Mouse (Mus musculus): ENCODE measurements around the gene Mip. TPM values are rescaled to one million over a fixed set of nuclear protein-coding genes. Genes with fewer than 3 reads are reported as not detected.

The Mip gene
- polyA plus RNA-seq (2015; fragmentation: Nextera tagmentation; extraction: Ambion mirVana) = not detected in 2 replicates

GRCm38 (mm10) chr10:128225538-128225937, at the start of gene Mip:
Gene Mip (plus strand): TSS chr10:128225838.
- H3K4me2 ChIP-seq (ENCODE audit: low read depth, low read length) = no peak within 1 kb of the TSS
- H3K4me1 ChIP-seq (ENCODE audit: control insufficient read depth, insufficient read depth, low read length) = peaks cover 4% of the 10 kb centered on the region; the same call in 1 of the 2 replicates
- no peak within 1 kb of the TSS for H3K27ac ChIP-seq (ENCODE audit: low read length)
- no peaks in the 10 kb centered on the region for H3K9me3 ChIP-seq (replicated peaks; ENCODE audit: control insufficient read depth, low read length)
- H3K27me3 ChIP-seq (ENCODE audit: control insufficient read depth, insufficient read depth, low read length) = no peaks in the 10 kb centered on the region
- WGBS = 50% methylated on average over 4 of the region's 4 CpGs
- H3K9ac ChIP-seq (ENCODE audit: low read length) = no peak within 1 kb of the TSS; the same call in 1 of the 2 replicates
- no peaks in the 10 kb centered on the region for H3K36me3 ChIP-seq (ENCODE audit: control insufficient read depth, insufficient read depth)
- H3K4me3 ChIP-seq (ENCODE audit: low read length) = no peak within 1 kb of the TSS
- no peak for ATAC-seq (replicated peaks; ENCODE audit: extremely low read depth, insufficient read depth, low FRiP score)

GRCm38 (mm10) chr10:128175996-128176755, 49.5 kb upstream of the Mip start:
- WGBS = under 1% methylated on average over 17 of the region's 17 CpGs
- H3K4me2 ChIP-seq (ENCODE audit: low read depth, low read length) = peak overlapping the region; percentile 88
- H3K27ac ChIP-seq (ENCODE audit: low read length) = peak overlapping the region; percentile 95
- ATAC-seq (replicated peaks; ENCODE audit: extremely low read depth, insufficient read depth, low FRiP score) = peak; percentile 91
- no peaks in the 10 kb centered on the region for H3K27me3 ChIP-seq (ENCODE audit: control insufficient read depth, insufficient read depth, low read length)
- peak overlapping the region; percentile 85 for H3K4me3 ChIP-seq (ENCODE audit: low read length)
- no peaks in the 10 kb centered on the region for H3K36me3 ChIP-seq (ENCODE audit: control insufficient read depth, insufficient read depth)
- H3K9ac ChIP-seq (ENCODE audit: low read length) = peak overlapping the region; percentile 81
- H3K9me3 ChIP-seq (replicated peaks; ENCODE audit: control insufficient read depth, low read length) = no peaks in the 10 kb centered on the region
- H3K4me1 ChIP-seq (ENCODE audit: control insufficient read depth, insufficient read depth, low read length) = peaks cover 27% of the 10 kb centered on the region

- 76% methylated on average over 4 of the region's 4 CpGs for WGBS
Measured at GRCm38 (mm10) chr10:128177316-128177715, 48.3 kb upstream of the Mip start.

GRCm38 (mm10) chr10:128179989-128180388, 45.6 kb upstream of the Mip start, which contains the start of gene Rbms2:
Gene Rbms2 (minus strand): TSS chr10:128180297.
- WGBS = 4% methylated on average over 6 of the region's 6 CpGs
- H3K9me3 ChIP-seq (replicated peaks; ENCODE audit: control insufficient read depth, low read length) = no peaks in the 10 kb centered on the region
- peak within 1 kb of the TSS; percentile 69 for H3K4me2 ChIP-seq (ENCODE audit: low read depth, low read length)
- no peaks in the 10 kb centered on the region for H3K27me3 ChIP-seq (ENCODE audit: control insufficient read depth, insufficient read depth, low read length)
- no peak for ATAC-seq (replicated peaks; ENCODE audit: extremely low read depth, insufficient read depth, low FRiP score)
- H3K27ac ChIP-seq (ENCODE audit: low read length) = peak within 1 kb of the TSS; percentile 91
- peaks cover 16% of the 10 kb centered on the region for H3K4me1 ChIP-seq (ENCODE audit: control insufficient read depth, insufficient read depth, low read length)
- peak within 1 kb of the TSS; percentile 78 for H3K9ac ChIP-seq (ENCODE audit: low read length)
- H3K4me3 ChIP-seq (ENCODE audit: low read length) = peak within 1 kb of the TSS; percentile 53
- no peaks in the 10 kb centered on the region for H3K36me3 ChIP-seq (ENCODE audit: control insufficient read depth, insufficient read depth)

More at GRCm38 (mm10) chr10:128177316-128177715, 48.3 kb upstream of the Mip start:
- Histone ChIP-seq H3K36me3 (ENCODE audit: control insufficient read depth, insufficient read depth) (no peaks in the 10 kb centered on the region), H3K27me3 (ENCODE audit: control insufficient read depth, insufficient read depth, low read length) (no peaks in the 10 kb centered on the region), H3K9me3 (replicated peaks; ENCODE audit: control insufficient read depth, low read length) (no peaks in the 10 kb centered on the region), H3K4me2 (ENCODE audit: low read depth, low read length) (no peak overlapping the region), H3K4me1 (ENCODE audit: control insufficient read depth, insufficient read depth, low read length) (peaks cover 27% of the 10 kb centered on the region), H3K27ac (ENCODE audit: low read length) (no peak overlapping the region), H3K4me3 (ENCODE audit: low read length) (no peak overlapping the region), H3K9ac (ENCODE audit: low read length) (no peak overlapping the region)
- ATAC-seq (replicated peaks; ENCODE audit: extremely low read depth, insufficient read depth, low FRiP score) = no peak

GRCm38 (mm10) chr10:128184296-128184695, 41.3 kb upstream of the Mip start:
- WGBS = 77% methylated on average over 2 of the region's 2 CpGs
- Histone ChIP-seq H3K27me3 (ENCODE audit: control insufficient read depth, insufficient read depth, low read length) (no peaks in the 10 kb centered on the region), H3K4me1 (ENCODE audit: control insufficient read depth, insufficient read depth, low read length) (peaks cover 8% of the 10 kb centered on the region), H3K4me3 (ENCODE audit: low read length) (no peak overlapping the region), H3K27ac (ENCODE audit: low read length) (no peak overlapping the region), H3K9ac (ENCODE audit: low read length) (no peak overlapping the region), H3K36me3 (ENCODE audit: control insufficient read depth, insufficient read depth) (no peaks in the 10 kb centered on the region), H3K9me3 (replicated peaks; ENCODE audit: control insufficient read depth, low read length) (no peaks in the 10 kb centered on the region), H3K4me2 (ENCODE audit: low read depth, low read length) (no peak overlapping the region)
- no peak for ATAC-seq (replicated peaks; ENCODE audit: extremely low read depth, insufficient read depth, low FRiP score)

- H3K4me3 ChIP-seq (ENCODE audit: low read length) = no peak overlapping the region
- no peaks in the 10 kb centered on the region for H3K9me3 ChIP-seq (replicated peaks; ENCODE audit: control insufficient read depth, low read length)
- H3K27me3 ChIP-seq (ENCODE audit: control insufficient read depth, insufficient read depth, low read length) = no peaks in the 10 kb centered on the region
- no peak overlapping the region for H3K4me2 ChIP-seq (ENCODE audit: low read depth, low read length)
- H3K4me1 ChIP-seq (ENCODE audit: control insufficient read depth, insufficient read depth, low read length) = no peaks in the 10 kb centered on the region; the same call in 1 of the 2 replicates
- 0 out of 2 replicates have a peak, but pooled peaks have one; percentile 1 for ATAC-seq (replicated peaks; ENCODE audit: extremely low read depth, insufficient read depth, low FRiP score)
- no peak overlapping the region for H3K9ac ChIP-seq (ENCODE audit: low read length)
- no peak overlapping the region for H3K27ac ChIP-seq (ENCODE audit: low read length)
- no peaks in the 10 kb centered on the region for H3K36me3 ChIP-seq (ENCODE audit: control insufficient read depth, insufficient read depth)
- WGBS = 69% methylated on average over 6 of the region's 6 CpGs
Measured at GRCm38 (mm10) chr10:128185277-128185940, 40.2 kb upstream of the Mip start.

- peak; percentile 44; the same call in 1 of the 2 replicates for ATAC-seq (replicated peaks; ENCODE audit: extremely low read depth, insufficient read depth, low FRiP score)
- WGBS = 46% methylated on average over 2 of the region's 2 CpGs
- no peaks in the 10 kb centered on the region; the same call in 1 of the 2 replicates for H3K4me1 ChIP-seq (ENCODE audit: control insufficient read depth, insufficient read depth, low read length)
Measured at GRCm38 (mm10) chr10:128185959-128186358, 39.7 kb upstream of the Mip start.

GRCm38 (mm10) chr10:128187181-128187605, 38.4 kb upstream of the Mip start:
- Histone ChIP-seq H3K4me3 (ENCODE audit: low read length) (no peak overlapping the region), H3K27me3 (ENCODE audit: control insufficient read depth, insufficient read depth, low read length) (no peaks in the 10 kb centered on the region), H3K27ac (ENCODE audit: low read length) (no peak overlapping the region), H3K4me1 (ENCODE audit: control insufficient read depth, insufficient read depth, low read length) (no peaks in the 10 kb centered on the region; the same call in 1 of the 2 replicates), H3K36me3 (ENCODE audit: control insufficient read depth, insufficient read depth) (no peaks in the 10 kb centered on the region), H3K9ac (ENCODE audit: low read length) (no peak overlapping the region), H3K9me3 (replicated peaks; ENCODE audit: control insufficient read depth, low read length) (no peaks in the 10 kb centered on the region), H3K4me2 (ENCODE audit: low read depth, low read length) (no peak overlapping the region)
- WGBS = 67% methylated on average over 5 of the region's 5 CpGs
- ATAC-seq (replicated peaks; ENCODE audit: extremely low read depth, insufficient read depth, low FRiP score) = no peak

More at GRCm38 (mm10) chr10:128185959-128186358, 39.7 kb upstream of the Mip start:
- no peak overlapping the region for H3K4me2 ChIP-seq (ENCODE audit: low read depth, low read length)
- no peaks in the 10 kb centered on the region for H3K36me3 ChIP-seq (ENCODE audit: control insufficient read depth, insufficient read depth)
- no peaks in the 10 kb centered on the region for H3K27me3 ChIP-seq (ENCODE audit: control insufficient read depth, insufficient read depth, low read length)
- no peak overlapping the region for H3K4me3 ChIP-seq (ENCODE audit: low read length)
- H3K9ac ChIP-seq (ENCODE audit: low read length) = no peak overlapping the region
- no peak overlapping the region for H3K27ac ChIP-seq (ENCODE audit: low read length)
- H3K9me3 ChIP-seq (replicated peaks; ENCODE audit: control insufficient read depth, low read length) = no peaks in the 10 kb centered on the region
